Mouse (Mus musculus): Measurements from ENCODE around the gene Mast3. TPM values are rescaled to one million over a fixed set of nuclear protein-coding genes. Genes with fewer than 3 reads are reported as not detected.
"Not testable (repeated sequence)": the region's sequence is repeated elsewhere in the genome, so short reads cannot be mapped to it uniquely, and the experiment has no call there.

The Mast3 gene
- polyA plus RNA-seq, 1 experiment from 2014 or later = 15.8 TPM

- Histone ChIP-seq H3K27me3 (no peaks in the 10 kb centered on the region), H3K4me3 (no peak overlapping the region), H3K4me1 (replicated peaks) (peaks cover 5% of the 10 kb centered on the region), H3K4me2 (no peak overlapping the region), H3K9ac (no peak overlapping the region), H3K36me3 (peaks cover 17% of the 10 kb centered on the region), H3K27ac (replicated peaks) (no peak overlapping the region), H3K9me3 (no peaks in the 10 kb centered on the region)
- ATAC-seq (ENCODE audit: low read depth) = no peak
- WGBS = 43% methylated on average over 9 of the region's 9 CpGs
Observed at GRCm38 (mm10) chr8:70833018-70833482, 28.2 kb upstream of the Mast3 start.

GRCm38 (mm10) chr8:70832371-70832770 is 27.5 kb upstream of the Mast3 start:
- no peak for ATAC-seq (ENCODE audit: low read depth)
- peaks cover 17% of the 10 kb centered on the region for H3K36me3 ChIP-seq
- H3K4me1 ChIP-seq (replicated peaks) = peaks cover 5% of the 10 kb centered on the region
- no peaks in the 10 kb centered on the region for H3K9me3 ChIP-seq
- no peak overlapping the region for H3K27ac ChIP-seq (replicated peaks)
- no peak overlapping the region for H3K4me3 ChIP-seq
- H3K4me2 ChIP-seq = no peak overlapping the region
- H3K27me3 ChIP-seq = no peaks in the 10 kb centered on the region
- WGBS = 65% methylated on average over 11 of the region's 11 CpGs
- 0 out of 2 replicates have a peak overlapping the region, but pooled peaks have one; percentile 5 for H3K9ac ChIP-seq

DNA sequence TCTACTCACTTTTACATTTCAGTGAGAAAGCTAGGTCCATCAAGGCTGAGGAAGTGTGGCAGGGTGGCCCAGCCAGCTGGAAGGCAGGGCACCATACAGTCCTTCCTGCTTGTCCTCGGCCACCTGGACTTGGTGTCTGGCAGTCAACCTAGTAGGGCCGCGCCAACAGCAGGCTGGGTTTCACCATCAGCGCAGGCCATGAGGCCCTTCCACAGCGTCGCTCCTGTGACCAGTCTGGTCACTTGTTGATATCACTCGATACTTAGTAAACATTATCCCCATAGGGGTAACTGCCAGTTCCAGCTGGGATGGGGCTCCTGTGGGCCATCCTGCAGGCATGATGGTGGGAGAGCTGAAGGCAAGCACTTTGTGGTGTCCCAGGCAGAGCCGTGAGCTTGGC is 26.7 kb upstream of the Mast3 start:
- ATAC-seq (ENCODE audit: low read depth) = no peak
- WGBS = 87% methylated on average over 8 of the region's 8 CpGs

GRCm38 (mm10) chr8:70827796-70828195 is 22.9 kb upstream of the Mast3 start:
- H3K27me3 ChIP-seq = no peaks in the 10 kb centered on the region
- ATAC-seq (ENCODE audit: low read depth) = no peak
- H3K4me1 ChIP-seq (replicated peaks) = no peaks in the 10 kb centered on the region
- no peak overlapping the region for H3K4me3 ChIP-seq
- no peaks in the 10 kb centered on the region for H3K36me3 ChIP-seq
- H3K9me3 ChIP-seq = no peaks in the 10 kb centered on the region
- H3K27ac ChIP-seq (replicated peaks) = no peak overlapping the region
- WGBS = 86% methylated on average over 1 of the region's 1 CpGs
- no peak overlapping the region for H3K9ac ChIP-seq
- H3K4me2 ChIP-seq = no peak overlapping the region

More for the DNA sequence above, 26.7 kb upstream of the Mast3 start:
- no peak overlapping the region for H3K4me3 ChIP-seq
- H3K4me2 ChIP-seq = no peak overlapping the region
- no peaks in the 10 kb centered on the region for H3K27me3 ChIP-seq
- no peak overlapping the region for H3K9ac ChIP-seq
- H3K4me1 ChIP-seq (replicated peaks) = peaks cover 5% of the 10 kb centered on the region
- H3K9me3 ChIP-seq = no peaks in the 10 kb centered on the region
- H3K27ac ChIP-seq (replicated peaks) = no peak overlapping the region
- H3K36me3 ChIP-seq = peaks cover 14% of the 10 kb centered on the region

DNA sequence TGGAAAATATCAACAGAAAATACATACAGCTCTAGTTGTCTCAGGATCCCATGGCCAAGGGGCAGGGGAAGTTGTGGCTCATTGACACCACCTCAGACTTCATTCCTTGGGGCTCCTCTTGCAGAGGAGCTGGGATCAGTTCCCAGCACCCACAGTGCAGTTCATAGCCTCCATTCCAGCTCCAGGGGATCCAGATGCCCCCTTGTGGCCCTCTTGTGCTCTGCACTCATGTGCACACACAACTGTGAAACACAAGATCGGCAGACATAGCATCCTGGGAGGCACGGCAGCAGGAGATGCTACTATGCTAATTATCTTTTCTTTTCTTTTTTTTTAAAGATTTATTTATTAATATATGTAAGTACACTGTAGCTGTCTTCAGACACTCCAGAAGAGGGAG is 22.2 kb upstream of the Mast3 start:
- 98% methylated on average over 2 of the region's 2 CpGs for WGBS
- no peaks in the 10 kb centered on the region for H3K27me3 ChIP-seq

GRCm38 (mm10) chr8:70825816-70826215 is 21.0 kb upstream of the Mast3 start:
- Histone ChIP-seq H3K4me2 (no peak overlapping the region), H3K27me3 (peaks cover 6% of the 10 kb centered on the region), H3K9ac (no peak overlapping the region), H3K4me1 (replicated peaks) (no peaks in the 10 kb centered on the region), H3K4me3 (no peak overlapping the region), H3K36me3 (no peaks in the 10 kb centered on the region), H3K27ac (replicated peaks) (no peak overlapping the region), H3K9me3 (no peaks in the 10 kb centered on the region)
- ATAC-seq (ENCODE audit: low read depth) = no peak
- 83% methylated on average over 8 of the region's 8 CpGs for WGBS

More for the DNA sequence above, 22.2 kb upstream of the Mast3 start:
- Histone ChIP-seq H3K9me3 (no peaks in the 10 kb centered on the region), H3K4me1 (replicated peaks) (no peaks in the 10 kb centered on the region), H3K27ac (replicated peaks) (no peak overlapping the region), H3K4me2 (no peak overlapping the region), H3K36me3 (no peaks in the 10 kb centered on the region), H3K4me3 (no peak overlapping the region), H3K9ac (no peak overlapping the region)
- no peak for ATAC-seq (ENCODE audit: low read depth)

- no peak for ATAC-seq (ENCODE audit: low read depth)
- WGBS = 86% methylated on average over 7 of the region's 7 CpGs
- Histone ChIP-seq H3K27ac (replicated peaks) (no peak overlapping the region), H3K4me1 (replicated peaks) (0 out of 2 replicates have a peak, but pooled peaks cover 2% of the 10 kb centered on the region), H3K27me3 (peaks cover 24% of the 10 kb centered on the region), H3K9me3 (no peaks in the 10 kb centered on the region), H3K36me3 (no peaks in the 10 kb centered on the region), H3K4me3 (no peak overlapping the region), H3K9ac (no peak overlapping the region), H3K4me2 (no peak overlapping the region)
Observed at GRCm38 (mm10) chr8:70823802-70824201, 18.9 kb upstream of the Mast3 start.

DNA sequence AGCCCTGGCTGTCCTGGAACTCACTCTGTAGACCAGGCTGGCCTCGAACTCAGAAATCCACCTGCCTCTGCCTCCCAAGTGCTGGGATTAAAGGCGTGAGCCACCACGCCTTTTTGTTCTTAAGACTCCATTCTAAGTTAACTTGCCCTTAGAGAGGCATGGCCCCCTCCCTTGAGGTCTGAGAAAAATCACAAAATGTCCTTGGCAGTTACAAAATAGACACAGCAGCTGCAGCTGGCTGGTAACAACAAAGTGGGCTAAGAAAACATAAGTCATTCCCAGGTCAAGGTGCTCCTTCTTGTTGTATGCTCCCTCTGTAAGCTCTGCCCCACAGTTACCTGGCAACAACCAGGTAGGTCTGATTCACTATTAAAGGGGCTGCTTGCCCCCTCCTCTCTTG is 17.7 kb upstream of the Mast3 start:
- not testable (repeated sequence) for H3K9ac ChIP-seq; H3K4me3 ChIP-seq; H3K9me3 ChIP-seq; H3K4me2 ChIP-seq; H3K27ac ChIP-seq (replicated peaks); H3K4me1 ChIP-seq (replicated peaks); ATAC-seq (ENCODE audit: low read depth); H3K36me3 ChIP-seq
- 85% methylated on average over 3 of the region's 3 CpGs for WGBS
- peaks cover 28% of the 10 kb centered on the region for H3K27me3 ChIP-seq

- ATAC-seq (ENCODE audit: low read depth) = no peak
- Histone ChIP-seq H3K36me3 (no peaks in the 10 kb centered on the region), H3K27ac (replicated peaks) (no peak overlapping the region), H3K4me2 (no peak overlapping the region), H3K4me1 (replicated peaks) (0 out of 2 replicates have a peak, but pooled peaks cover 4% of the 10 kb centered on the region), H3K9ac (no peak overlapping the region), H3K4me3 (no peak overlapping the region), H3K9me3 (peaks cover 4% of the 10 kb centered on the region), H3K27me3 (peaks cover 35% of the 10 kb centered on the region)
- 48% methylated on average over 11 of the region's 11 CpGs for WGBS
Observed at GRCm38 (mm10) chr8:70821992-70822391, 17.1 kb upstream of the Mast3 start.

DNA sequence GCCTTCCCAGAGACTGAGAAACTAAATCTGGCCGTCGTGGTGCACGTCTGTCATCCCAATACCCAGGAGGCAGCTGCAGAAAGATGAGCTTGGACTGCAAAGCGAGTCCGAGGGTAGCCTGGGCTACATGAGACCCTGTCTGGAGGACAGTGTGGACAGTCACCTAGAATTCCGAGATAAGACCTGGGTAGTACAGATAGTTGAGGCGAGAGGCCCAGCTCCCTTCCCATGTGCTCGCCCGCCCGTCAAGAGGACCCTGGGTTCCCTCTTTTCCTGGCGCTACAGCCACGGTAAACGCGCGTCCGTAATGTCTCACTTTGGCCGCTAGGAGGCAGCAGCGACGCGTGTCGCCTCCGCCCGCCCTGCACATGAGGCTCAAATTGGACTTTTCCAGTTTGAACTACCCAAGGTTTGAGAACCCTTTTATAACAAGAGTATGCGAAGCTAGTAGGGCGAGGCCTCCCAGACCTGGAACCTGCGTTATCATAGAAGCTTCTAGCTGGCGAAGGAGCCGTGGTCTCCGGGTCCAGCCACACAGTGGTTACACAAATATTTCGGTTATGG is 16.6 kb upstream of the Mast3 start:
- Histone ChIP-seq H3K4me2 (no peak overlapping the region), H3K4me3 (no peak overlapping the region), H3K27me3 (peaks cover 40% of the 10 kb centered on the region), H3K9me3 (peaks cover 4% of the 10 kb centered on the region), H3K36me3 (no peaks in the 10 kb centered on the region), H3K9ac (no peak overlapping the region), H3K27ac (replicated peaks) (no peak overlapping the region), H3K4me1 (replicated peaks) (0 out of 2 replicates have a peak, but pooled peaks cover 9% of the 10 kb centered on the region)
- no peak for ATAC-seq (ENCODE audit: low read depth)
- 16% methylated on average over 30 of the region's 30 CpGs for WGBS

GRCm38 (mm10) chr8:70820101-70820935 is 15.5 kb upstream of the Mast3 start:
- Histone ChIP-seq H3K4me2 (peak overlapping the region; percentile 21; the same call in 1 of the 2 replicates), H3K27me3 (peaks cover 51% of the 10 kb centered on the region)

DNA sequence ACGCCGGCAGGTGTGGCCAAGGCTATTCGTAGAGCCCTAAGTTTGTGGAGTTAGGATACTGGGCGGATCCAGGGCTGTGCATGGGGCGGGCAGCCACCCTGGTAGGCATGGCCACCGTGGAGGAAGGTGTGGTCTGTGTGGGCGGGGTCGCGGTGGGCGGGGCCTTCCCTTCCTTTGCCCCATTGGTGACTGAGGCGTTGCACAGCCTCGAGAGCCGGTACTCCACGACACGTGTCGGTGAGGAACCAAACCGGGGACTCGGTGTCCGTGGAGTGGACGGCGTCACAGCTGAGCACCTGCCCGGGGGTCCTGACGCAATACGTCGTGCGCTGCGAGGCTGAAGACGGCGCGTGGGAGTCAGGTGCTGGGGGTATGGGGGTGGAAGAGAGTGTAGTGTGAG is 11.8 kb upstream of the Mast3 start:
- Histone ChIP-seq H3K27me3 (peaks cover 76% of the 10 kb centered on the region), H3K4me1 (replicated peaks) (0 out of 2 replicates have a peak, but pooled peaks cover 9% of the 10 kb centered on the region), H3K4me3 (peak overlapping the region; percentile 9), H3K9me3 (peaks cover 4% of the 10 kb centered on the region), H3K27ac (replicated peaks) (no peak overlapping the region), H3K36me3 (no peaks in the 10 kb centered on the region), H3K4me2 (peak overlapping the region; percentile 40), H3K9ac (peak overlapping the region; percentile 38; the same call in 1 of the 2 replicates)
- WGBS = 9% methylated on average over 30 of the region's 30 CpGs
- no peak for ATAC-seq (ENCODE audit: low read depth)

More at GRCm38 (mm10) chr8:70820101-70820935, 15.5 kb upstream of the Mast3 start:
- H3K36me3 ChIP-seq = no peaks in the 10 kb centered on the region
- H3K27ac ChIP-seq (replicated peaks) = no peak overlapping the region
- H3K4me1 ChIP-seq (replicated peaks) = 0 out of 2 replicates have a peak, but pooled peaks cover 9% of the 10 kb centered on the region
- peaks cover 4% of the 10 kb centered on the region for H3K9me3 ChIP-seq
- peak; percentile 33 for ATAC-seq (ENCODE audit: low read depth)
- no peak overlapping the region for H3K9ac ChIP-seq
- 2% methylated on average over 31 of the region's 31 CpGs for WGBS
- no peak overlapping the region for H3K4me3 ChIP-seq

All from neural tube, embryonic 13.5 days (tissue).